Mouse (Mus musculus) liver, adult 2 months (tissue): ENCODE measurements around the gene Sp140.

Experiments used
- CTCF ChIP-seq: fragments of 200-500 bp; IDR thresholded peaks from 2 replicates; pipeline ENCODE4 v1.5.1; 2011; ENCODE audit warnings: low read depth, low read length, control low read depth
- POLR2A ChIP-seq: fragments of 200-500 bp; IDR thresholded peaks from 2 replicates; pipeline ENCODE4 v1.6.1; 2011; ENCODE audit warnings: low read length, control low read depth; ENCODE audit not compliant: insufficient read depth; ENCODE audit errors: extremely low read depth

GRCm38 (mm10) chr1:85690544-85690943 is 90.4 kb downstream of the Sp140 start:
- TF ChIP-seq CTCF = no peak
- no peak for TF ChIP-seq POLR2A
